Mouse (Mus musculus): ENCODE data around the gene Ear1. TPM values are rescaled to one million over a fixed set of nuclear protein-coding genes. Genes with fewer than 3 reads are reported as not detected.

Gene Ear1
- not detected in 2 replicates for polyA plus RNA-seq (2012; rRNA removed)

GRCm38 (mm10) chr14:43875417-43875816 is at the start of gene Ear1:
TSS of gene Ear1 (minus strand) at chr14:43875517.

DNA sequence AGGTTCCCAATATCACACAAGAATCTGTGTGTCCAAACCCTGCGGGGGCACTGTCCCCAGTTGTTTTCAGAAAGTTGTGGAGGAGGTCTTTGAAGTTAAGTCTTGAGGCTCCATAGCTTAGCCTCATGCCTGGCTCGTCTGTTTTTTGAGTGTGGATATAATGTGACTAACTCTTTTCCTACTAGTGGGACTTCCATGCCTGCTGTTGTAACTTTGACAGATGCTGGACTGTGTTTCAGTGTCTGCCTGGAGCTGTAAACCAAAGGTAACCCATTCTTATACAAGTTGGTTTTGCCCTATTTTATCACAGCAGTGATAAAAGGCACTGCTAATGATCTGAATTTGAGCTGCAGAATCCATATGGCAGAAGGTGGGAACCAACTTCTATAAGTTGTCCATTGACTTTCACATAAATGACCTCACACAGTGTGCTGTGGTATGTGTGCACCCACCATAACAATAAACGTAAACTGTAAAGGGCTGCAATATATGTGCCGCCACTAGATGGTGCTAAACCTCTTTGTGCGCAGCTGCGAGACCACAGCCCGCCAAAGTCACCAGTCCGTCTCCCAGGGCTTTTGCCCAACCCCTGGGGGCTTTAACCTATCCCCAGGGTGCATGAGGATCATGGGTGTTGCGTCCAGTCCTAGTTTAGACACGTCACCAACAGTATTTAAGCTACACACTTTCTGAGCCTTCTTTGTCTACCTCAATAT is 49.5 kb upstream of the Ear1 start, which contains the start of gene Gm8113:
Gene Gm8113, plus strand, starts transcription at position 703 of the 716 bp plus-strand sequence.

DNA sequence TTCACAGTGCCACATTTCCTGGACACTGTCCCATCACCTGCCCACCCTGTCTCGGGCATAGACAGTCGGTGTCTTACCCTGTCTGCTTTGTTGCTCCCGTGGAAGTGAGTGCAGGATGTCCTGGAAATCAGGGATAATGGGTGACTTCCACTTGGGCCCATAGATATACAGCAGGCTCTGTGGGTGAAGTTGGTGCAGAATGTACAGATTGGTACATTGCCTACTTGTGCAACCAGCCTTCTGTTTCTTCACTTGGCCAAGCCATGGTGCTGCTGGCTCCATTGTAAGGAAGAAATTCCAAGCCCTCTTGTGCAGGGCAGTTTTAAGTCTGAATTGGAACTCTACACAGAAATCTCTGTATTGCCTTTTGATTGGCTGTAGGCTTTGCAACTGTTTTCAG is 48.1 kb upstream of the Ear1 start, which contains the start of gene Ear10:
Gene Ear10, minus strand, starts transcription at position 101 of the 400 bp plus-strand sequence.

GRCm38 (mm10) chr14:43784645-43785044 is 90.7 kb downstream of the Ear1 start, which contains the start of gene Gm8180:
TSS of gene Gm8180 (minus strand) at chr14:43784745.

Other genes starting within 250 kb of the Ear1 start
- not detected in 2 replicates for gene Gm8165, start 198.3 kb downstream of the Ear1 start, polyA plus RNA-seq (2012; rRNA removed)
- gene Gm7324, start 177.7 kb downstream of the Ear1 start, polyA plus RNA-seq (2012; rRNA removed) = not detected in 2 replicates
- gene Gm16506, start 148.0 kb downstream of the Ear1 start, polyA plus RNA-seq (2012; rRNA removed) = not detected in 2 replicates
- not detected in 2 replicates for gene Gm6526, start 127.7 kb downstream of the Ear1 start, polyA plus RNA-seq (2012; rRNA removed)
- gene Gm8180, start 90.8 kb downstream of the Ear1 start, polyA plus RNA-seq (2012; rRNA removed) = not detected in 2 replicates
- not detected in 2 replicates for gene Ear10, start 48.0 kb upstream of the Ear1 start, polyA plus RNA-seq (2012; rRNA removed)
- gene Gm8113, start 49.9 kb upstream of the Ear1 start, polyA plus RNA-seq (2012; rRNA removed) = 5.3 and 5.9 TPM in 2 replicates
- gene Ang5, start 81.6 kb upstream of the Ear1 start, polyA plus RNA-seq (2012; rRNA removed) = not detected in 2 replicates
- gene Ang6, start 126.8 kb upstream of the Ear1 start, polyA plus RNA-seq (2012; rRNA removed) = not detected in 2 replicates
- 8.8 and 9.3 TPM in 2 replicates for gene Ear2, start 227.1 kb upstream of the Ear1 start, polyA plus RNA-seq (2012; rRNA removed)
- not detected in 2 replicates for gene Gm3327, start 248.3 kb upstream of the Ear1 start, polyA plus RNA-seq (2012; rRNA removed)

Measured in ovary, adult 2 months (tissue).